Mouse (Mus musculus): ENCODE data around the gene Pccb.

DNA sequence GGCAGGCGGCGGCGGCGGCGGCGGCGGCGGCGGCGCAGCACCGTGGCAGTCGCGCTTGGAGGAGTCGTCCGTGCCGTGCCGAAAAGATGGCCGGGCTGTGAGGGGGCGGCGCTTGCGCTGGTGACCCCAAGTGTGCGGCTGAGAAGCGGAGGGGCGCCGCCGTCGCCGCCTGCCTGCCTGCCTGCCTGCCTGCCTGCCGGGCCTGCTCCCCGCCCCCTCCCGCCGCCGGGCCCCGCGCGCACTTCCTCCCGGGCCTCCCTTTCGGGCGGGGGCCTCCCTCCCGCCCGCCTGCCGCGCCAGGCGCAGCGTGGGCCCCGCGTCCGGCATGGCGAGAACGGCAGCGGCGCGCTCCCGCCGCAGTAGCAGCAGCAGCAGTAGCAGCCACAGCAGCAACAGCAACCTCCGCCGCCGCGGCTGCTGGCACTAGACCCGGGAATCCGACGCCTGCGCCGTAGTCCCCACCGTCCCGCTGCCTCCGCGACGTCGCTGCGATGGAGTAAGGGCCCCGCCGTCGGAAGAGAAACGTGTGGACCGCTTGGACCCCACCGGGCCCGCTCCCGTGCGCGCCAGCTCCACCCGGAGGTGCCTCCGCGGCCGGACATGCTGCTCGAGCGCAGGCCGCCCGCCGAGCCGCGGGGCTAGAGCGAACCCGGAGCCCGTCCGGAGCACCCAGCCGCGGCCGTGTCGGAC is 39.8 kb upstream of the Pccb start:
- TF ChIP-seq CTCF (IDR thresholded peaks at IDR 0.05; ENCODE audit: borderline replicate concordance, insufficient read depth, low read length) (no peak), POLR2A (IDR thresholded peaks at IDR 0.05; ENCODE audit: low read depth, low read length) (peak; percentile 44)

Measured in embryonic fibroblast, embryonic 13.5 days (primary cell).